Mouse (Mus musculus) fat pad, adult 2 months (tissue): ENCODE data around the gene Ear10.
A peak's percentile ranks its signal among the peaks of the same experiment; 100 is the strongest.
"Not testable (repeated sequence)": the region's sequence is repeated elsewhere in the genome, so short reads cannot be mapped to it uniquely, and the experiment has no call there.

Source experiments
- DNase-seq: peaks from one replicate; pipeline ENCODE4 v3.0.0-alpha.2; 2011; ENCODE audit warnings: low read depth, low spot score; ENCODE audit errors: extremely low read depth

The Ear10 gene

GRCm38 (mm10) chr14:43923459-43923858 is at the start of gene Ear10:
Ear10 (minus strand) TSS chr14:43923559.
- DNase-seq, result peak; percentile 8

- not testable (repeated sequence) for DNase-seq
Measured at GRCm38 (mm10) chr14:43956769-43957168, 33.4 kb upstream of the Ear10 start, which contains the start of gene Ang5. Ang5 (plus strand) TSS chr14:43957069.

GRCm38 (mm10) chr14:43955074-43955473 is 31.7 kb upstream of the Ear10 start:
- not testable (repeated sequence) for DNase-seq

- not testable (repeated sequence) for DNase-seq
Measured at GRCm38 (mm10) chr14:43953382-43953781, 30.0 kb upstream of the Ear10 start.

GRCm38 (mm10) chr14:43933399-43933798 is 10.0 kb upstream of the Ear10 start:
- DNase-seq, result not testable (repeated sequence)

GRCm38 (mm10) chr14:43932991-43933390 is 9.6 kb upstream of the Ear10 start:
- DNase-seq, result not testable (repeated sequence)

- not testable (repeated sequence) for DNase-seq
Measured at GRCm38 (mm10) chr14:43925404-43925950, 2.1 kb upstream of the Ear10 start.

GRCm38 (mm10) chr14:43924688-43925403 is 1.5 kb upstream of the Ear10 start, which contains the start of gene Gm8113:
Gm8113 (plus strand) TSS chr14:43925390.
- not testable (repeated sequence) for DNase-seq

GRCm38 (mm10) chr14:43918214-43918613 is 5.1 kb downstream of the Ear10 start:
- DNase-seq, result not testable (repeated sequence)

GRCm38 (mm10) chr14:43898577-43898976 is 24.8 kb downstream of the Ear10 start:
- DNase-seq, result not testable (repeated sequence)

GRCm38 (mm10) chr14:43895357-43895756 is 28.0 kb downstream of the Ear10 start:
- not testable (repeated sequence) for DNase-seq

GRCm38 (mm10) chr14:43891288-43891687 is 32.1 kb downstream of the Ear10 start:
- DNase-seq, result not testable (repeated sequence)

GRCm38 (mm10) chr14:43886235-43886634 is 37.1 kb downstream of the Ear10 start:
- DNase-seq, result not testable (repeated sequence)

GRCm38 (mm10) chr14:43879966-43880545 is 43.3 kb downstream of the Ear10 start:
- not testable (repeated sequence) for DNase-seq

- DNase-seq, result not testable (repeated sequence)
Measured at GRCm38 (mm10) chr14:43877789-43878188, 45.6 kb downstream of the Ear10 start.

GRCm38 (mm10) chr14:43875417-43875816 is 47.9 kb downstream of the Ear10 start, which contains the start of gene Ear1:
Ear1 (minus strand) TSS chr14:43875517.
- DNase-seq, result not testable (repeated sequence)

- not testable (repeated sequence) for DNase-seq
Measured at GRCm38 (mm10) chr14:43874862-43875261, 48.5 kb downstream of the Ear10 start.
